Mouse (Mus musculus): ENCODE data around the gene Rptor. TPM values are rescaled to one million over a fixed set of nuclear protein-coding genes. Genes with fewer than 3 reads are reported as not detected.
A peak's percentile ranks its signal among the peaks of the same experiment; 100 is the strongest.

Gene Rptor
- polyA plus RNA-seq, 1 experiment from 2014 or later = 11.6 TPM

DNA sequence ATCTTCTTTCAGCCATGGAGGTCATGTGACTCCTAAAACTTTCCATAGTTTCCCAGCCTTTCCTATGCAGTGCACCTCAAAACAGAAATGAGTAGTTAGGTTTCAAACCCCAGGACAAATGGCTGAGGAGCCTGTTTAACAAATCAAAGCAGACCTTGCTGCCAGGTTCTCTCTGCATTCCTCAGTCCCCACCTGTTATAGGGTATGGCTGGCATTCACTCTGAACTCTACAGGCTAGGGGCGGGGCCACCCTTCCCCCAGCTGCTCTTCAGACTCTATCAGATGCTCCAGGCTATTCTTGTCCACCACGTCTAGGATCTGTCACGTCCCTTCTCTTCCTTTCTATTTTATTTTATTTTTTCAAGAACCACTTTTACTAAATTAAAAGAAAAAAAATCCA is 8.7 kb upstream of the Rptor start:
- ATAC-seq (ENCODE audit: low read depth) (peak; percentile 30; the same call in 1 of the 2 replicates), DNase-seq (ENCODE audit: low spot score) (peak; percentile 44)
- Histone ChIP-seq H3K4me1 (ENCODE audit: control insufficient read depth, insufficient read depth, low read length) (no peaks in the 10 kb centered on the region), H3K36me3 (ENCODE audit: control insufficient read depth, insufficient read depth, low read length) (no peaks in the 10 kb centered on the region), H3K27ac (replicated peaks; ENCODE audit: low read depth, low read length) (no peak overlapping the region), H3K9me3 (ENCODE audit: control insufficient read depth, low read length) (no peaks in the 10 kb centered on the region), H3K27me3 (replicated peaks; ENCODE audit: control insufficient read depth, insufficient read depth, low read length) (no peaks in the 10 kb centered on the region; the same call in 1 of the 2 replicates), H3K4me3 (ENCODE audit: low read depth, low read length) (no peak overlapping the region), H3K4me2 (ENCODE audit: low read depth, low read length) (no peak overlapping the region), H3K9ac (ENCODE audit: low read depth, low read length) (no peak overlapping the region)
- WGBS = 27% methylated on average over 3 of the region's 3 CpGs

DNA sequence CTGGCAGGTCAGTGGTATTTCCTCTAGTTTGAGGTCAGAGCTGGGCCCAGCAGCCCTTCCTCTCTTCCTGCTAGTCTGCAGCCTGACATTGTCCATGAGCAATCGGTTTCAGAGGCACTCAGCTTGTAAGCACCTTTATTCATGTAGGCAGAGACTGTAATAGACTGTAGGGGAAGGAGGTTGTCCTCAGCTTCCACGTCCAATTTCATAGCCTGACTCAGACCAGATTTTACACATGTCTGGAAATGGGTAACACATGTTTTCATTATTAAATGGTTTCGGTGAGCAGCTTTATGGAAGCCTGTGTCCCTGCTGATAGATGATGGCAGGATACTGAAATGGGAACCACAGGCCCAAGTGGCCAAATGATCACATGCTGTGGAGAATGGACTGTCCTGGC is 3.8 kb upstream of the Rptor start:
- no peak for DNase-seq (ENCODE audit: low spot score)

DNA sequence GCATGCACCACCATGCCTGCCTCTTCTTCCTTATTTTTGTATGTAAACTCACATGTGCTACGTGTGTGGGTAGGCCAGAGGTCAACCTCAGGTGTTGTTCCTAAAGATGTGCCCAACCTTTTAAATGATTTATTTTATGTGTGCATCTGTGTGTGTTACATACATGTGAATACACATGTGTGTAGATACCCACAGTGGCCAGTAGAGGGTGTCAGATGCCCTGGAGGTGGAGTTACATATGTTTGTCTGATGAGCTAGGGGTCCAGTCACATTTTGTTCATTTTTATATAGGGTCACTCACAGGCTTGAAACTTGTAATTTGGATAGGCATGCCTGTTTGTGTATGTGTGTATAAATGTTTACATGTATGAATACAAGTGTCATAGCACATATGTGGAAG is 2.4 kb upstream of the Rptor start:
- Histone ChIP-seq H3K4me2 (ENCODE audit: low read depth, low read length) (no peak overlapping the region), H3K27ac (replicated peaks; ENCODE audit: low read depth, low read length) (no peak overlapping the region), H3K9me3 (ENCODE audit: control insufficient read depth, low read length) (no peaks in the 10 kb centered on the region), H3K4me1 (ENCODE audit: control insufficient read depth, insufficient read depth, low read length) (peaks cover 8% of the 10 kb centered on the region; the same call in 1 of the 2 replicates), H3K4me3 (ENCODE audit: low read depth, low read length) (no peak overlapping the region), H3K36me3 (ENCODE audit: control insufficient read depth, insufficient read depth, low read length) (no peaks in the 10 kb centered on the region), H3K9ac (ENCODE audit: low read depth, low read length) (no peak overlapping the region), H3K27me3 (replicated peaks; ENCODE audit: control insufficient read depth, insufficient read depth, low read length) (no peaks in the 10 kb centered on the region; the same call in 1 of the 2 replicates)
- no peak for DNase-seq (ENCODE audit: low spot score)
- ATAC-seq (ENCODE audit: low read depth) = no peak
- 85% methylated on average over 1 of the region's 1 CpGs for WGBS

More for the DNA sequence above, 3.8 kb upstream of the Rptor start:
- H3K36me3 ChIP-seq (ENCODE audit: control insufficient read depth, insufficient read depth, low read length) = no peaks in the 10 kb centered on the region
- 35% methylated on average over 3 of the region's 3 CpGs for WGBS
- no peaks in the 10 kb centered on the region for H3K9me3 ChIP-seq (ENCODE audit: control insufficient read depth, low read length)
- no peak overlapping the region for H3K9ac ChIP-seq (ENCODE audit: low read depth, low read length)
- no peaks in the 10 kb centered on the region; the same call in 1 of the 2 replicates for H3K27me3 ChIP-seq (replicated peaks; ENCODE audit: control insufficient read depth, insufficient read depth, low read length)
- H3K27ac ChIP-seq (replicated peaks; ENCODE audit: low read depth, low read length) = no peak overlapping the region
- no peak overlapping the region for H3K4me2 ChIP-seq (ENCODE audit: low read depth, low read length)
- no peak for ATAC-seq (ENCODE audit: low read depth)
- H3K4me3 ChIP-seq (ENCODE audit: low read depth, low read length) = no peak overlapping the region
- H3K4me1 ChIP-seq (ENCODE audit: control insufficient read depth, insufficient read depth, low read length) = peaks cover 1% of the 10 kb centered on the region; the same call in 1 of the 2 replicates

DNA sequence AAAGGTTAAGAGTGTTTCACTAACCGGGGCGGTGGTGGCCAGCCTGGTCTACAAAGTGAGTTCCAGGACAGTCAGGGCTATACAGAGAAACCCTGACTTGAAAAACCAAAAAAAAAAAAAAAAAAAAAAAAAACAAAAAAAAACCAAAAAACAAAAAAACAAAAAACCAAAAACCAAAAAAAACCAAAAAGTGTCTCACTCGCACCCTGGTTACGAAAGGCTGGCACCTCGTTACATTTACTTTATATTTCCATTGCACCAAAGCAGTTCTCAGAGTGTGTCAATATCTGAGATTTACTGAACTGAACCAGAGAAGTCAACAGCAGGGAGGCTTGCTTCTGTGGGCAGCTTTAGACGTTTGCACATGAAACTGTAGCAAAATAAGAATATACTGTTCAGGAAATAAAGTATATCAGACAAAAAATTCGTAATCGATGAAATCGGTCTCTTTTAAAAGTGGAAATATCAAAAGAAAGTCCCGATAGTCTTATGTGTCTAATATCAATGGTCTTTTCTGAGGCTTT is 466 bp upstream of the Rptor start:
- DNase-seq (ENCODE audit: low spot score) (no peak), ATAC-seq (ENCODE audit: low read depth) (no peak)
- H3K9ac ChIP-seq (ENCODE audit: low read depth, low read length) = peak overlapping the region; percentile 96
- H3K4me1 ChIP-seq (ENCODE audit: control insufficient read depth, insufficient read depth, low read length) = peaks cover 8% of the 10 kb centered on the region; the same call in 1 of the 2 replicates
- H3K27ac ChIP-seq (replicated peaks; ENCODE audit: low read depth, low read length) = peak overlapping the region; percentile 63
- WGBS = 39% methylated on average over 10 of the region's 10 CpGs
- no peaks in the 10 kb centered on the region for H3K9me3 ChIP-seq (ENCODE audit: control insufficient read depth, low read length)
- H3K4me3 ChIP-seq (ENCODE audit: low read depth, low read length) = peak overlapping the region; percentile 99
- no peaks in the 10 kb centered on the region for H3K36me3 ChIP-seq (ENCODE audit: control insufficient read depth, insufficient read depth, low read length)
- peak overlapping the region; percentile 52 for H3K4me2 ChIP-seq (ENCODE audit: low read depth, low read length)
- H3K27me3 ChIP-seq (replicated peaks; ENCODE audit: control insufficient read depth, insufficient read depth, low read length) = no peaks in the 10 kb centered on the region

GRCm38 (mm10) chr11:119603527-119603905 is 811 bp downstream of the Rptor start:
- H3K36me3 ChIP-seq (ENCODE audit: control insufficient read depth, insufficient read depth, low read length) = no peaks in the 10 kb centered on the region
- H3K9me3 ChIP-seq (ENCODE audit: control insufficient read depth, low read length) = no peaks in the 10 kb centered on the region
- 0% methylated on average over 25 of the region's 30 CpGs for WGBS
- peak overlapping the region; percentile 99 for H3K4me3 ChIP-seq (ENCODE audit: low read depth, low read length)
- ATAC-seq (ENCODE audit: low read depth) (no peak), DNase-seq (ENCODE audit: low spot score) (no peak)
- peak overlapping the region; percentile 87 for H3K27ac ChIP-seq (replicated peaks; ENCODE audit: low read depth, low read length)
- H3K4me2 ChIP-seq (ENCODE audit: low read depth, low read length) = peak overlapping the region; percentile 89
- no peaks in the 10 kb centered on the region for H3K27me3 ChIP-seq (replicated peaks; ENCODE audit: control insufficient read depth, insufficient read depth, low read length)
- peaks cover 8% of the 10 kb centered on the region; the same call in 1 of the 2 replicates for H3K4me1 ChIP-seq (ENCODE audit: control insufficient read depth, insufficient read depth, low read length)
- H3K9ac ChIP-seq (ENCODE audit: low read depth, low read length) = peak overlapping the region; percentile 96

DNA sequence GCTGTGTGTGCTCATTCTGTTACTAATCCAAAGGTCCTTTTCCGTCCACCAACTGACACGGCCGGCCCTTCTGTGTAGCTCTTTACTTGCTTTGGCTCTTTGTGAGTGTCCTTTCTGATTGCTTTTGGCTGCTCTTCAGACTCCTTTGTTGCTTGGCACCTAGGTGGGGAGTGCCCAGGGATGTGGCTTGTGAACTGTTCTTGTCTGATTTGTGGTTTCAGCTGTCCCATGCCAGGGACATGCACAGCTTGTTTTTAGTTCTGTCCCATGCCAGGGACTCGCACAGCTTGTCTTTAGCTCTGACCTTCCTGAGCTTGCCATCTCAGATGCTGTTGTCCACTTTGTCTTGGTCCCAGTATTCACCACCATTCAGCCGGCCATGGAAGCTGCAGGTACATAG is 4.8 kb downstream of the Rptor start:
- no peaks in the 10 kb centered on the region for H3K9me3 ChIP-seq (ENCODE audit: control insufficient read depth, low read length)
- H3K4me2 ChIP-seq (ENCODE audit: low read depth, low read length) = no peak overlapping the region
- H3K4me3 ChIP-seq (ENCODE audit: low read depth, low read length) = no peak overlapping the region
- H3K36me3 ChIP-seq (ENCODE audit: control insufficient read depth, insufficient read depth, low read length) = no peaks in the 10 kb centered on the region
- no peak overlapping the region for H3K9ac ChIP-seq (ENCODE audit: low read depth, low read length)
- peaks cover 8% of the 10 kb centered on the region; the same call in 1 of the 2 replicates for H3K4me1 ChIP-seq (ENCODE audit: control insufficient read depth, insufficient read depth, low read length)
- no peak overlapping the region for H3K27ac ChIP-seq (replicated peaks; ENCODE audit: low read depth, low read length)
- ATAC-seq (ENCODE audit: low read depth) (no peak), DNase-seq (ENCODE audit: low spot score) (no peak)
- 96% methylated on average over 5 of the region's 5 CpGs for WGBS
- no peaks in the 10 kb centered on the region for H3K27me3 ChIP-seq (replicated peaks; ENCODE audit: control insufficient read depth, insufficient read depth, low read length)

DNA sequence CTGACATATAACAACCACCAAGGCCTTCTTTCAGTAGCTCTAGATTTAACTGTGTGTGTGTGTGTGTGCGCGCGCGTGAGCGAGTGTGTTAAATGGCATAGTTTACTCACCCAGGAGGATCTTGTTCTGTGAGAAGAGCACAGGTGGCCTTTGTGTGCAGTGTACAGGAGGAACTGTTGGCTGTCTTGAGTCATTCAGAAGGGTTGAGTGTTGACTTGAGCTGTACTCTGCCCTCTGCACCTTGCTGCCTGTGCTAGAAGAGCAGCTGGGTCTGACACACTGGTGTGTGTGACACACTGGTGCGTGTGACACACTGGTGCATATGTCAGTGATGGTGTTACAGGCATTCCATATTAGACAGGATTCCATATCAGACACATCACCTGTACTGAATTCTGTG is 8.8 kb downstream of the Rptor start:
- Histone ChIP-seq H3K27ac (replicated peaks; ENCODE audit: low read depth, low read length) (no peak overlapping the region), H3K9me3 (ENCODE audit: control insufficient read depth, low read length) (no peaks in the 10 kb centered on the region), H3K36me3 (ENCODE audit: control insufficient read depth, insufficient read depth, low read length) (no peaks in the 10 kb centered on the region), H3K4me1 (ENCODE audit: control insufficient read depth, insufficient read depth, low read length) (no peaks in the 10 kb centered on the region), H3K4me3 (ENCODE audit: low read depth, low read length) (no peak overlapping the region), H3K27me3 (replicated peaks; ENCODE audit: control insufficient read depth, insufficient read depth, low read length) (no peaks in the 10 kb centered on the region), H3K4me2 (ENCODE audit: low read depth, low read length) (no peak overlapping the region), H3K9ac (ENCODE audit: low read depth, low read length) (no peak overlapping the region)
- DNase-seq (ENCODE audit: low spot score) (no peak), ATAC-seq (ENCODE audit: low read depth) (no peak)
- 97% methylated on average over 6 of the region's 6 CpGs for WGBS

DNA sequence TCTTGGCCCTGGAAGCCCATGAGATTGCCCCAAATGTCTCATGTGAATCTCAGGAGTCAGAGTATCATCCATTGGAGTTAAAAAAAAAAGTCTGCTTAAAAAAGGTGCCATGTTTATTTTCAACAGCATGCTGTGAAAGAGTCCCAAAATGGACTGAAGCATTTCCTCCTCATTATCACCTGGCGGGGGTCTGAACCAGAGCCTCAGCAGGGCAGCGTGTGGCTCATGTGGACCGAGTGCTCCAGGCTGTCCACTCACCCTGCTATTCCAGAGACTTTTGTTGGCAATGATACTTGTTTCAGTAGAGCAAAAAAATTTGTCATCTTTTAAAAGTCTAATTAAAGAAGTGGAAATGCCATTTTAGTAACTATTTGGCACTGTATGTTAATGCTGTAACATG is 9.5 kb downstream of the Rptor start:
- H3K9ac ChIP-seq (ENCODE audit: low read depth, low read length) = no peak overlapping the region
- no peaks in the 10 kb centered on the region for H3K27me3 ChIP-seq (replicated peaks; ENCODE audit: control insufficient read depth, insufficient read depth, low read length)
- no peak overlapping the region for H3K4me3 ChIP-seq (ENCODE audit: low read depth, low read length)
- no peaks in the 10 kb centered on the region for H3K36me3 ChIP-seq (ENCODE audit: control insufficient read depth, insufficient read depth, low read length)
- 79% methylated on average over 3 of the region's 3 CpGs for WGBS
- H3K4me1 ChIP-seq (ENCODE audit: control insufficient read depth, insufficient read depth, low read length) = no peaks in the 10 kb centered on the region
- ATAC-seq (ENCODE audit: low read depth) (no peak), DNase-seq (ENCODE audit: low spot score) (no peak)
- no peaks in the 10 kb centered on the region for H3K9me3 ChIP-seq (ENCODE audit: control insufficient read depth, low read length)
- no peak overlapping the region for H3K4me2 ChIP-seq (ENCODE audit: low read depth, low read length)
- no peak overlapping the region for H3K27ac ChIP-seq (replicated peaks; ENCODE audit: low read depth, low read length)

DNA sequence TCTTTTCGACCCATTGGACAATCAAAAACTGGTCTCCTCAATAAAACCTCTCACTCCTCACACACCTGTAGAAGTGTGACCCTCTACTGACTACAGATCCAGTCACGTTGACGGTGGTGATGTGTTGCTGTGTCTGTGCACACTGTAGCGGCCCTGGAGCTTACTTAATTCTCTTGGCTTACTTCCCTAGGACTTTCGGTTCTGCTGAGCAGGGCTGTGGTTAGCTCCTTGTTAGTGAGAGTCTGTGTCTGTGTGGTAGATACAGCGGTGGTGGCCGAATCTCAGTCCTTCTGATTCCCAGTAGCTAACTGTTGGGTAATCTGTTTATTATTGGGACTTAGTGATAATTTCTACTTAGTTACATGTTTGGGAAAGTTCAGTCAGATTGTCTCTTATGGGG is 12.4 kb downstream of the Rptor start:
- DNase-seq (ENCODE audit: low spot score) (no peak), ATAC-seq (ENCODE audit: low read depth) (no peak)
- Histone ChIP-seq H3K4me3 (ENCODE audit: low read depth, low read length) (no peak overlapping the region), H3K4me1 (ENCODE audit: control insufficient read depth, insufficient read depth, low read length) (no peaks in the 10 kb centered on the region), H3K36me3 (ENCODE audit: control insufficient read depth, insufficient read depth, low read length) (no peaks in the 10 kb centered on the region), H3K27ac (replicated peaks; ENCODE audit: low read depth, low read length) (no peak overlapping the region), H3K9me3 (ENCODE audit: control insufficient read depth, low read length) (no peaks in the 10 kb centered on the region), H3K9ac (ENCODE audit: low read depth, low read length) (no peak overlapping the region), H3K27me3 (replicated peaks; ENCODE audit: control insufficient read depth, insufficient read depth, low read length) (no peaks in the 10 kb centered on the region), H3K4me2 (ENCODE audit: low read depth, low read length) (no peak overlapping the region)
- 81% methylated on average over 7 of the region's 7 CpGs for WGBS
